Mouse (Mus musculus): ENCODE measurements around the gene Agbl4. TPM values are rescaled to one million over a fixed set of nuclear protein-coding genes. Genes with fewer than 3 reads are reported as not detected.

Gene Agbl4
- total RNA-seq, 1 experiment = not detected

DNA sequence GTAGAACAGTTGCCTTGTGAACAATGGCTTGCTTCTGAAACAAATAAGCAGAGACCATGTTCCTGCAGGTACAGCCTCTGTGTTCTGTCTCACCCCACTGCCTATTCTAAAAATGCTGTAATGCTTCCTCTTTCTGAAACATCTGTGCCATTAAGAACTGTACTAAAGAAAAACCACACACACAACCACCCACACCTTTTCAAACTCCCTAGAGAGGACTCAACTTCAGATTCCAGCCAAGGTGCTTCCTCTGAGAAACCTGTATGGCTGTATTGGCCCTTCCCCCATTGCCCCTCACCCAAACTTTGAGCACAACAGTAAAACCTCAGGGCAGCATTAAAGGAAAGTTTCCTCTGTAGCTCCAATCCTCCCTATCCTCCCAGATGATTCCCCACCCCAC lies 1002.3 kb downstream of the Agbl4 start:
- in situ Hi-C loops (cut with MboI; ENCODE audit: low sequenced_read_pairs in 2 of 2, unreplicated experiment in 2 of 2) = no loop called here
- no peak for TF ChIP-seq MAFK (IDR thresholded peaks at IDR 0.05; ENCODE audit: insufficient read depth, low read depth, low read length)
- no peak for TF ChIP-seq HCFC1 (IDR thresholded peaks at IDR 0.05; ENCODE audit: borderline replicate concordance, insufficient read depth, low read length)
- no peak for TF ChIP-seq ZC3H11A (IDR thresholded peaks at IDR 0.05; ENCODE audit: borderline replicate concordance, low read depth, low read length)
- no peak for TF ChIP-seq CHD2 (IDR thresholded peaks at IDR 0.05; ENCODE audit: low read depth, low read length)
- TF ChIP-seq ZNF384 (IDR thresholded peaks at IDR 0.05; ENCODE audit: low read depth, low read length) = no peak
- no peak overlapping the region for H3K9ac ChIP-seq (ENCODE audit: insufficient read depth, low read depth, low read length, poor library complexity, severe bottlenecking)
- H3K4me1 ChIP-seq (ENCODE audit: control insufficient read depth in 2 of 2, insufficient read depth in 2 of 2, low read length in 2 of 2, poor library complexity in 1 of 2) = no peaks in the 10 kb centered on the region
- no peaks in the 10 kb centered on the region for H3K36me3 ChIP-seq (ENCODE audit: control insufficient read depth, insufficient read depth, low read length, poor library complexity, severe bottlenecking)
- H3K27ac ChIP-seq (ENCODE audit: insufficient read depth, low read depth, low read length, poor library complexity, severe bottlenecking) = no peak overlapping the region
- H3K9me3 ChIP-seq (ENCODE audit: control insufficient read depth, insufficient read depth, low read depth, low read length) = no peaks in the 10 kb centered on the region
- no peak overlapping the region for H3K4me3 ChIP-seq (ENCODE audit: insufficient read depth in 1 of 2, low read depth in 1 of 2, low read length in 2 of 2, poor library complexity in 1 of 2, severe bottlenecking in 1 of 2)
- DNase-seq (ENCODE audit: low read depth, low spot score) = no peak

GRCm38 (mm10) chr4:111400676-111401075 lies 1003.2 kb downstream of the Agbl4 start:
- no peak for DNase-seq (ENCODE audit: low read depth, low spot score)
- Histone ChIP-seq H3K4me1 (ENCODE audit: control insufficient read depth in 2 of 2, insufficient read depth in 2 of 2, low read length in 2 of 2, poor library complexity in 1 of 2) (no peaks in the 10 kb centered on the region), H3K36me3 (ENCODE audit: control insufficient read depth, insufficient read depth, low read length, poor library complexity, severe bottlenecking) (no peaks in the 10 kb centered on the region), H3K9me3 (ENCODE audit: control insufficient read depth, insufficient read depth, low read depth, low read length) (no peaks in the 10 kb centered on the region), H3K4me3 (ENCODE audit: insufficient read depth in 1 of 2, low read depth in 1 of 2, low read length in 2 of 2, poor library complexity in 1 of 2, severe bottlenecking in 1 of 2) (no peak overlapping the region), H3K9ac (ENCODE audit: insufficient read depth, low read depth, low read length, poor library complexity, severe bottlenecking) (no peak overlapping the region), H3K27ac (ENCODE audit: insufficient read depth, low read depth, low read length, poor library complexity, severe bottlenecking) (no peak overlapping the region)
- in situ Hi-C loops (cut with MboI; ENCODE audit: low sequenced_read_pairs in 2 of 2, unreplicated experiment in 2 of 2) = no loop called here
- TF ChIP-seq CHD2 (IDR thresholded peaks at IDR 0.05; ENCODE audit: low read depth, low read length) (no peak), ZC3H11A (IDR thresholded peaks at IDR 0.05; ENCODE audit: borderline replicate concordance, low read depth, low read length) (no peak), HCFC1 (IDR thresholded peaks at IDR 0.05; ENCODE audit: borderline replicate concordance, insufficient read depth, low read length) (no peak), ZNF384 (IDR thresholded peaks at IDR 0.05; ENCODE audit: low read depth, low read length) (no peak), MAFK (IDR thresholded peaks at IDR 0.05; ENCODE audit: insufficient read depth, low read depth, low read length) (no peak)

GRCm38 (mm10) chr4:111403243-111403642 lies 1005.8 kb downstream of the Agbl4 start:
- in situ Hi-C loops (cut with MboI; ENCODE audit: low sequenced_read_pairs in 2 of 2, unreplicated experiment in 2 of 2) = no loop called here
- H3K36me3 ChIP-seq (ENCODE audit: control insufficient read depth, insufficient read depth, low read length, poor library complexity, severe bottlenecking) = no peaks in the 10 kb centered on the region

GRCm38 (mm10) chr4:111410731-111411130 lies 1013.3 kb downstream of the Agbl4 start:
- in situ Hi-C loops (cut with MboI; ENCODE audit: low sequenced_read_pairs in 2 of 2, unreplicated experiment in 2 of 2) = no loop called here
- Histone ChIP-seq H3K9me3 (ENCODE audit: control insufficient read depth, insufficient read depth, low read depth, low read length) (no peaks in the 10 kb centered on the region), H3K4me3 (ENCODE audit: insufficient read depth in 1 of 2, low read depth in 1 of 2, low read length in 2 of 2, poor library complexity in 1 of 2, severe bottlenecking in 1 of 2) (no peak overlapping the region), H3K27ac (ENCODE audit: insufficient read depth, low read depth, low read length, poor library complexity, severe bottlenecking) (no peak overlapping the region), H3K4me1 (ENCODE audit: control insufficient read depth in 2 of 2, insufficient read depth in 2 of 2, low read length in 2 of 2, poor library complexity in 1 of 2) (peaks cover 0 to 5% of the 10 kb centered on the region in 2 experiments; a peak in 2 of 4 replicates), H3K9ac (ENCODE audit: insufficient read depth, low read depth, low read length, poor library complexity, severe bottlenecking) (no peak overlapping the region), H3K36me3 (ENCODE audit: control insufficient read depth, insufficient read depth, low read length, poor library complexity, severe bottlenecking) (no peaks in the 10 kb centered on the region)
- TF ChIP-seq ZC3H11A (IDR thresholded peaks at IDR 0.05; ENCODE audit: borderline replicate concordance, low read depth, low read length) = no peak
- no peak for TF ChIP-seq ZNF384 (IDR thresholded peaks at IDR 0.05; ENCODE audit: low read depth, low read length)
- DNase-seq (ENCODE audit: low read depth, low spot score) = no peak

More at GRCm38 (mm10) chr4:111403243-111403642, 1005.8 kb downstream of the Agbl4 start:
- Histone ChIP-seq H3K9me3 (ENCODE audit: control insufficient read depth, insufficient read depth, low read depth, low read length) (no peaks in the 10 kb centered on the region), H3K27ac (ENCODE audit: insufficient read depth, low read depth, low read length, poor library complexity, severe bottlenecking) (no peak overlapping the region), H3K9ac (ENCODE audit: insufficient read depth, low read depth, low read length, poor library complexity, severe bottlenecking) (no peak overlapping the region), H3K4me3 (ENCODE audit: insufficient read depth in 1 of 2, low read depth in 1 of 2, low read length in 2 of 2, poor library complexity in 1 of 2, severe bottlenecking in 1 of 2) (no peak overlapping the region), H3K4me1 (ENCODE audit: control insufficient read depth in 2 of 2, insufficient read depth in 2 of 2, low read length in 2 of 2, poor library complexity in 1 of 2) (no peaks in the 10 kb centered on the region)
- no peak for DNase-seq (ENCODE audit: low read depth, low spot score)
- TF ChIP-seq CHD2 (IDR thresholded peaks at IDR 0.05; ENCODE audit: low read depth, low read length) (no peak), ZC3H11A (IDR thresholded peaks at IDR 0.05; ENCODE audit: borderline replicate concordance, low read depth, low read length) (no peak), ZNF384 (IDR thresholded peaks at IDR 0.05; ENCODE audit: low read depth, low read length) (no peak), MAFK (IDR thresholded peaks at IDR 0.05; ENCODE audit: insufficient read depth, low read depth, low read length) (no peak), HCFC1 (IDR thresholded peaks at IDR 0.05; ENCODE audit: borderline replicate concordance, insufficient read depth, low read length) (no peak)

GRCm38 (mm10) chr4:111414399-111414798 lies 1016.9 kb downstream of the Agbl4 start:
- in situ Hi-C loops (cut with MboI; ENCODE audit: low sequenced_read_pairs in 2 of 2, unreplicated experiment in 2 of 2) = no loop called here
- H3K27ac ChIP-seq (ENCODE audit: insufficient read depth, low read depth, low read length, poor library complexity, severe bottlenecking) = peak overlapping the region; percentile 77

More at GRCm38 (mm10) chr4:111414399-111414798, 1016.9 kb downstream of the Agbl4 start:
- Histone ChIP-seq H3K36me3 (ENCODE audit: control insufficient read depth, insufficient read depth, low read length, poor library complexity, severe bottlenecking) (no peaks in the 10 kb centered on the region; the same call in 1 of the 2 replicates), H3K9ac (ENCODE audit: insufficient read depth, low read depth, low read length, poor library complexity, severe bottlenecking) (peak overlapping the region; percentile 52), H3K9me3 (ENCODE audit: control insufficient read depth, insufficient read depth, low read depth, low read length) (no peaks in the 10 kb centered on the region), H3K4me1 (ENCODE audit: control insufficient read depth in 2 of 2, insufficient read depth in 2 of 2, low read length in 2 of 2, poor library complexity in 1 of 2) (peaks cover 0 to 10% of the 10 kb centered on the region in 2 experiments; a peak in 2 of 4 replicates), H3K4me3 (ENCODE audit: insufficient read depth in 1 of 2, low read depth in 1 of 2, low read length in 2 of 2, poor library complexity in 1 of 2, severe bottlenecking in 1 of 2) (peak overlapping the region; percentile 78 to 81)
- TF ChIP-seq MAFK (IDR thresholded peaks at IDR 0.05; ENCODE audit: insufficient read depth, low read depth, low read length) (no peak), CHD2 (IDR thresholded peaks at IDR 0.05; ENCODE audit: low read depth, low read length) (no peak), ZNF384 (IDR thresholded peaks at IDR 0.05; ENCODE audit: low read depth, low read length) (no peak), HCFC1 (IDR thresholded peaks at IDR 0.05; ENCODE audit: borderline replicate concordance, insufficient read depth, low read length) (no peak), ZC3H11A (IDR thresholded peaks at IDR 0.05; ENCODE audit: borderline replicate concordance, low read depth, low read length) (no peak)
- no peak for DNase-seq (ENCODE audit: low read depth, low spot score)

Data from ES-E14 (cell line).